Mouse (Mus musculus): ENCODE data around the gene Rab5b.

- no peak for TF ChIP-seq POLR2A (IDR thresholded peaks at IDR 0.05; ENCODE audit: extremely low read depth, insufficient read depth, low read length)
- no peak for TF ChIP-seq CTCF (IDR thresholded peaks at IDR 0.05; ENCODE audit: low read depth, low read length)
These were observed 24.9 kb downstream of the Rab5b start for GRCm38 (mm10) chr10:128671148-128671547.

All from liver, adult 2 months (tissue).